ENCODE assay signal across 8 mouse cellular contexts in genomic region chr15:57600562-57600961, GRCm38 (mm10).
A peak's percentile ranks its signal among the peaks of the same experiment; 100 is the strongest.
DNase-seq lines count a peak whose midpoint lies in the region; ATAC-seq and TF ChIP-seq lines count a peak whose summit lies in the region.

No protein-coding gene starts in this region.

- no peak for TF ChIP-seq POLR2A in kidney, adult 2 months (IDR thresholded peaks at IDR 0.05; ENCODE audit: low read depth, low read length)

- peak; percentile 82 for TF ChIP-seq CTCF in forebrain, postnatal 0 days (IDR thresholded peaks at IDR 0.05; ENCODE audit: low read depth)
- TF ChIP-seq CTCF in kidney, adult 2 months (conservative IDR thresholded peaks at IDR 0.05; ENCODE audit: insufficient read depth, insufficient read length, low read depth, low read length), result peak; percentile 80

- H3K36me3 ChIP-seq in ES-E14 (ENCODE audit: control insufficient read depth, insufficient read depth, low read length, poor library complexity, severe bottlenecking), result no peaks in the 10 kb centered on the region
- no peaks in the 10 kb centered on the region for H3K36me3 ChIP-seq in forebrain, postnatal 0 days (ENCODE audit: insufficient read depth)
- no peaks in the 10 kb centered on the region for H3K36me3 ChIP-seq in kidney, adult 2 months (ENCODE audit: control insufficient read depth, insufficient read depth, low read length)
- no peaks in the 10 kb centered on the region for H3K36me3 ChIP-seq in liver, embryonic 13.5 days
- H3K36me3 ChIP-seq in neural tube, embryonic 11.5 days (ENCODE audit: control insufficient read depth, insufficient read depth, low read length), result no peaks in the 10 kb centered on the region

- H3K4me3 ChIP-seq in ES-E14 (ENCODE audit: insufficient read depth in 1 of 2, low read depth in 1 of 2, low read length in 2 of 2, poor library complexity in 1 of 2, severe bottlenecking in 1 of 2), result no peak overlapping the region
- H3K4me3 ChIP-seq in forebrain, postnatal 0 days (ENCODE audit: low read depth, low read length), result no peak overlapping the region
- H3K4me3 ChIP-seq in kidney, adult 2 months (ENCODE audit: insufficient read depth, low read depth, low read length), result no peak overlapping the region
- no peak overlapping the region for H3K4me3 ChIP-seq in liver, embryonic 13.5 days (replicated peaks)
- no peak overlapping the region for H3K4me3 ChIP-seq in neural tube, embryonic 11.5 days (ENCODE audit: low read depth, low read length)

- in situ Hi-C loops in ES-E14 (cut with MboI; ENCODE audit: low sequenced_read_pairs in 2 of 2, unreplicated experiment in 2 of 2), result no loop called here

- H3K4me2 ChIP-seq in forebrain, postnatal 0 days (ENCODE audit: low read depth), result no peak overlapping the region
- H3K4me2 ChIP-seq in liver, embryonic 13.5 days, result no peak overlapping the region
- no peak overlapping the region for H3K4me2 ChIP-seq in neural tube, embryonic 11.5 days (ENCODE audit: low read depth)

- H3K4me1 ChIP-seq in ES-E14 (ENCODE audit: control insufficient read depth in 2 of 2, insufficient read depth in 2 of 2, low read length in 2 of 2, poor library complexity in 1 of 2), result no peaks in the 10 kb centered on the region
- H3K4me1 ChIP-seq in forebrain, postnatal 0 days (ENCODE audit: insufficient read depth), result no peaks in the 10 kb centered on the region
- no peaks in the 10 kb centered on the region for H3K4me1 ChIP-seq in kidney, adult 2 months (ENCODE audit: control insufficient read depth, insufficient read depth, low read length)
- no peaks in the 10 kb centered on the region for H3K4me1 ChIP-seq in liver, embryonic 13.5 days (replicated peaks)
- H3K4me1 ChIP-seq in neural tube, embryonic 11.5 days (ENCODE audit: control insufficient read depth, insufficient read depth, low read length), result no peaks in the 10 kb centered on the region

- 16% methylated on average over 6 of the region's 6 CpGs for WGBS in forebrain, postnatal 0 days
- 13% methylated on average over 6 of the region's 6 CpGs for WGBS in kidney, adult 2 months
- 14% methylated on average over 6 of the region's 6 CpGs for WGBS in liver, embryonic 13.5 days (ENCODE audit: insufficient replicate concordance)
- WGBS in neural tube, embryonic 11.5 days, result 16% methylated on average over 6 of the region's 6 CpGs

- no peak overlapping the region for H3K9ac ChIP-seq in ES-E14 (ENCODE audit: insufficient read depth, low read depth, low read length, poor library complexity, severe bottlenecking)
- no peak overlapping the region for H3K9ac ChIP-seq in forebrain, postnatal 0 days
- no peak overlapping the region for H3K9ac ChIP-seq in liver, embryonic 13.5 days
- H3K9ac ChIP-seq in neural tube, embryonic 11.5 days (ENCODE audit: low read length), result no peak overlapping the region

- DNase-seq in 3T3-L1 (ENCODE audit: low read depth, low spot score) (peak; percentile 60), ES-E14 (ENCODE audit: low read depth, low spot score) (peak; percentile 34)
- peak; percentile 55 for DNase-seq in cerebellum, adult 11 months
- peak; percentile 66 for DNase-seq in forebrain, postnatal 0 days
- peak; percentile 39 for DNase-seq in kidney, adult 2 months
- peak; percentile 4 for DNase-seq in liver, embryonic 13.5 days
- peak; percentile 70 for DNase-seq in neural tube, embryonic 11.5 days (ENCODE audit: low spot score)
- peak; percentile 14 to 67 for DNase-seq in thymus, postnatal 10 days (ENCODE audit: low spot score in 2 of 2)

- H3K27me3 ChIP-seq in forebrain, postnatal 0 days (ENCODE audit: insufficient read depth, low read length), result no peaks in the 10 kb centered on the region
- no peaks in the 10 kb centered on the region for H3K27me3 ChIP-seq in kidney, adult 2 months (replicated peaks; ENCODE audit: control insufficient read depth, insufficient read depth, low read length)
- no peaks in the 10 kb centered on the region for H3K27me3 ChIP-seq in liver, embryonic 13.5 days
- H3K27me3 ChIP-seq in neural tube, embryonic 11.5 days (ENCODE audit: control insufficient read depth, insufficient read depth, low read length), result no peaks in the 10 kb centered on the region

- no peaks in the 10 kb centered on the region for H3K9me3 ChIP-seq in ES-E14 (ENCODE audit: control insufficient read depth, insufficient read depth, low read depth, low read length)
- H3K9me3 ChIP-seq in forebrain, postnatal 0 days (ENCODE audit: low read length), result no peaks in the 10 kb centered on the region
- no peaks in the 10 kb centered on the region for H3K9me3 ChIP-seq in liver, embryonic 13.5 days (replicated peaks)
- no peaks in the 10 kb centered on the region for H3K9me3 ChIP-seq in neural tube, embryonic 11.5 days (ENCODE audit: control insufficient read depth, low read length)

- ATAC-seq in forebrain, postnatal 0 days, result peak; percentile 81
- no peak for ATAC-seq in liver, embryonic 13.5 days (ENCODE audit: low read depth)
- ATAC-seq in neural tube, embryonic 11.5 days (ENCODE audit: insufficient read depth, low FRiP score, low TSS enrichment), result peak; percentile 50; the same call in 1 of the 2 replicates

- no peak overlapping the region for H3K27ac ChIP-seq in ES-E14 (ENCODE audit: insufficient read depth, low read depth, low read length, poor library complexity, severe bottlenecking)
- no peak overlapping the region for H3K27ac ChIP-seq in forebrain, postnatal 0 days (ENCODE audit: low read depth, low read length)
- no peak overlapping the region for H3K27ac ChIP-seq in kidney, adult 2 months (ENCODE audit: insufficient read depth, low read depth, low read length)
- H3K27ac ChIP-seq in liver, embryonic 13.5 days, result no peak overlapping the region
- H3K27ac ChIP-seq in neural tube, embryonic 11.5 days (ENCODE audit: low read depth, low read length), result no peak overlapping the region

TF ChIP-seq in ES-E14, 5 proteins besides CTCF, POLR2A, EP300 and RAD21:
- TF ChIP-seq HCFC1 (IDR thresholded peaks at IDR 0.05; ENCODE audit: borderline replicate concordance, insufficient read depth, low read length) (no peak), ZC3H11A (IDR thresholded peaks at IDR 0.05; ENCODE audit: borderline replicate concordance, low read depth, low read length) (peak; percentile 63; the same call in 1 of the 2 replicates)

Comparison
In these comparisons a context has a peak if more than half of its experiments do, and no peak if none do; other contexts are left out.
1. DNase-seq: peak in every context shown above with its lines; median percentile 70 in neural tube, embryonic 11.5 days; 66 in forebrain, postnatal 0 days; 60 in 3T3-L1; 55 in cerebellum, adult 11 months; 40 in thymus, postnatal 10 days; 39 in kidney, adult 2 months; 34 in ES-E14; 4 in liver, embryonic 13.5 days.